Mouse (Mus musculus): ENCODE results near the gene Nfix.

DNA sequence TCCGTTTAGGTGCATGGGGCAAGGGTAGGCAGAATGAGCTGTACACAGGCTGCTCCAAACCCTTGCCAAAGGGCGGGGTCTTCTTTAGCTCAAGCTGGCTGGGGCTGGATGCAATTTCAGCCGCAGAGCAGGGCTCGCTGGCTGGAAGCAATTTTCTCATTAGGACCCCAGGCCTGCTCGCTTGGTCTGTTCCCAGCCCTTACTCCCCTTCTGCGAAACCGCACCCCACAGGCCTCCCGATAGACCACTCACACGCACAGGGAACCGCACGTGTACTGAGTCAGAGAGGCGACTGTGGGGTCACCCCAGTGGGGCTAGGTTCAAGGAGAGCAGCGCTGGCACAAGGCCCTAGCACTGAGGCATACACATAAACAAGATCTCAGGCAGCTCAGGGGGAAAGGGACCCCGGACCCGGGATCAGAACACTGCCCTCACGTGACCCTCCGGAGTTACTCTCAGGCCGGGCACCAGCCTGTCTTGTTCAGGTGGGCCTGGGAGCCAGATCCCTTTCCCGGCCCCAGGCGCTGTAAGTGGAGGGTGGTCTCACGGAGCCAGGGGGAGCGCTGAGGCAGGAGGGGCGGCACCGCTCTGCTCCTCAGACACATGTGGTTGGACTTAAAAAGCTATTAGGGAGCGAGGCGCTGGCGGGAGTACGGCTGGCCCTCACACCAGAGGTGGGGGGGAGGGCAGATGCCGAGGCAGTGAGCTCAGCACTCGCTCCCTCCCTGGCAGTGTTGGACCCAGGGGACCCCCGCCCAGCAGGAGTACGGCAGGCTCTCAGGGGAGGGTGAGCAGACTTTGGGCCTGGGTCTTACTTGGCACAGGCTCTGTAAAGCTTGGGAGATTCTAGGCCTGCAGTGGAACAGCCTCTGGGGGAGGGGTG is 57.7 kb downstream of the Nfix start:
- TF ChIP-seq EP300 (IDR thresholded peaks at IDR 0.05; ENCODE audit: insufficient read depth, low read depth, low read length): no peak
- no peak for TF ChIP-seq POLR2A (IDR thresholded peaks at IDR 0.05; ENCODE audit: insufficient read depth, low read depth, low read length)
- no peak for TF ChIP-seq CTCF (IDR thresholded peaks at IDR 0.05)

Measured in heart, adult 2 months (tissue).